Mouse (Mus musculus) kidney, embryonic 14.5 days (tissue): ENCODE measurements around the gene Gpalpp1. TPM values are rescaled to one million over a fixed set of nuclear protein-coding genes. Genes with fewer than 3 reads are reported as not detected.

ENCODE experiments used
- ATAC-seq: fragments of 200-750 bp; cut with Nextera tagmentation; 2 replicates; pipeline ENCODE4 v1.8.0; 2017; ENCODE audit warnings: moderate number of reproducible peaks, mild to moderate bottlenecking, moderate TSS enrichment, moderate library complexity; ENCODE audit not compliant: low FRiP score, low TSS enrichment
- H3K27ac ChIP-seq: fragments of 300-500 bp; sonication (generic); 2 replicates; pipeline ENCODE4 v1.5.1; 2014; ENCODE audit warnings: low read depth, mild to moderate bottlenecking, low read length, moderate library complexity, mixed read lengths
- H3K27me3 ChIP-seq: fragments of 300-500 bp; sonication (generic); 2 replicates; pipeline ENCODE4 v1.6.1; 2014; ENCODE audit warnings: mild to moderate bottlenecking, low read length; ENCODE audit not compliant: control insufficient read depth, insufficient read depth
- H3K36me3 ChIP-seq: fragments of 300-500 bp; sonication (generic); 2 replicates; pipeline ENCODE4 v1.6.1; 2014; ENCODE audit warnings: low read length, mixed read lengths; ENCODE audit not compliant: control insufficient read depth, insufficient read depth
- H3K4me1 ChIP-seq: fragments of 300-500 bp; sonication (generic); 2 replicates; pipeline ENCODE4 v1.6.1; 2014; ENCODE audit warnings: low read length, mixed read lengths; ENCODE audit not compliant: control insufficient read depth, insufficient read depth
- H3K4me2 ChIP-seq: fragments of 300-500 bp; sonication (generic); replicated peaks from 2 replicates; pipeline ENCODE4 v1.6.1; 2014; ENCODE audit warnings: low read depth, mild to moderate bottlenecking, low read length
- H3K4me3 ChIP-seq: fragments of 300-500 bp; sonication (generic); 2 replicates; pipeline ENCODE4 v1.5.1; 2014; ENCODE audit warnings: mild to moderate bottlenecking, low read length
- H3K9ac ChIP-seq: fragments of 300-500 bp; sonication (generic); 2 replicates; pipeline ENCODE4 v1.6.1; 2014; ENCODE audit warnings: low read depth, mild to moderate bottlenecking, low read length, moderate library complexity
- H3K9me3 ChIP-seq: fragments of 300-500 bp; sonication (generic); 2 replicates; pipeline ENCODE4 v1.6.1; 2016; ENCODE audit warnings: low read length; ENCODE audit not compliant: control insufficient read depth
- WGBS: fragments of 180-500 bp; shearing (Covaris S2); extraction: QIAGEN DNeasy Blood & Tissue Kit; methylation state at CpG from one replicate; pipeline ENCODE4 v1.1.7; 2014; 5-methylcytosine and 5-hydroxymethylcytosine counted together
- polyA plus RNA-seq: library from polyadenylated mRNA; unstranded; fragments of >200 nt; fragmentation: Nextera tagmentation; extraction: Ambion mirVana; gene quantifications from 2 replicates; pipeline ENCODE4 v1.2.1, GENCODE M21; 2014

Gpalpp1 gene
- polyA plus RNA-seq, 1 experiment from 2014 or later = 13.3 TPM

DNA sequence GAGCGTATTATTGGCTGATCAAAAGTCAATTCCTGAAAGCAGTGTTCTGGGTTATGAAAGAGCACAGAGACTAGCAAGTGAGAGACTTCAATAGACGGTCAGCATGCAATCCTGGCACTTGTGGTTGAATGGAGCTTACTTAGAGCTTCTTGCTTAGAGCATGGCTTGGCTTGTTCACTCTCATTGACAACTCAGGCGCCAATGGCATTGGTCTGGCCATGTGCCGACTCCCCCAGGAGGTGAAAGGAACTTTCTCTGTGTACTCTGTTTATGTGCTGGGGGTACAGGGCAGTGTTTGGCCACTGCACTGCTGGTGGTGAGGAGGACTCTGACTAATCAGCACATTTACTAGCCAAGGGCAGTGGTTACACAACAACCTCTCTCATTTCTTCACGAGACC is 51.1 kb downstream of the Gpalpp1 start:
- Histone ChIP-seq H3K4me2 (no peak overlapping the region), H3K36me3 (no peaks in the 10 kb centered on the region), H3K27ac (no peak overlapping the region), H3K9ac (no peak overlapping the region), H3K9me3 (no peaks in the 10 kb centered on the region), H3K4me3 (no peak overlapping the region), H3K27me3 (no peaks in the 10 kb centered on the region), H3K4me1 (peaks cover 2% of the 10 kb centered on the region)
- no peak for ATAC-seq
- WGBS = 83% methylated on average over 5 of the region's 5 CpGs

DNA sequence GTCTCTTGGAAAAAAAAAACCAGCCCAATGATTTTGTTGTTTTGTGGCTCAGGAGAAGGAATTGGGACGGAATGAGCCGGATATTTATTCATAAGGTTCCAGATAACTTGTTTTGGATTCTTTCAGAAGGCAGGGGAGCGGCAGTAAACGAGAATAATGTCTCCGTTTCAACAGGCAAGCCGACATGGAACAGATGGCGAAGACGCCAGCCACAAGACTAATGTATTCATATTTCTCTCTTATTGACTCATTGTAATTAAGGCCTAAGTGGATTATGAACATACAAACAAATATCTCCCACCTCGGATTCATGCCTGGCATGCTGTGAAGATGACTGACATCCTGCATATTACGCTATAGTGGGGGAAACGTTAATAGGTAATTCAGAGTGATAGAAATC is 56.8 kb downstream of the Gpalpp1 start:
- no peak overlapping the region for H3K4me2 ChIP-seq
- no peaks in the 10 kb centered on the region for H3K27me3 ChIP-seq
- no peak overlapping the region for H3K9ac ChIP-seq
- no peak overlapping the region for H3K4me3 ChIP-seq
- ATAC-seq = no peak
- peaks cover 10% of the 10 kb centered on the region for H3K4me1 ChIP-seq
- 73% methylated on average over 11 of the region's 11 CpGs for WGBS
- H3K36me3 ChIP-seq = no peaks in the 10 kb centered on the region
- H3K9me3 ChIP-seq = no peaks in the 10 kb centered on the region
- no peak overlapping the region for H3K27ac ChIP-seq

DNA sequence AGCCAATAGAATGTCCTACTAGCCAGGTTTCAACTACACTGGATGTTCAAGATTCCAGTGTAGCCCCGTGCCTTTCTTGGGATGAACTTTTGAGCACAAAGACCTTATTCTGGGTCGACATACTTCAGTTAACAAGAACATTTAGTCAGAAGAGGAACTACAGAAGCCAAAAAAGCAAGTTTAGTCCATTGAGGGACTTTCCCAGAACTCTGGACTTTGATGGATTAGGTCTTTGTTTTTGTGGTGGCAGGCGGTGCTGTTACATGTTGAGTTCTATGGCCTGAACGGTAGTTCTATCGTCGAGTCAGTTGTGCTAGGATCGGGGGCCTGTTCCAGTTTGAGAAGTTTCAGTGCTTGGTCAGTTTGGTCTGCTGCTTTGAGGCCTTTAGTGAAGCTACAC is 58.6 kb downstream of the Gpalpp1 start:
- no peak overlapping the region for H3K4me3 ChIP-seq
- no peak overlapping the region for H3K27ac ChIP-seq
- H3K27me3 ChIP-seq = no peaks in the 10 kb centered on the region
- H3K36me3 ChIP-seq = no peaks in the 10 kb centered on the region
- H3K9me3 ChIP-seq = no peaks in the 10 kb centered on the region
- ATAC-seq = no peak
- no peak overlapping the region for H3K4me2 ChIP-seq
- peaks cover 10% of the 10 kb centered on the region for H3K4me1 ChIP-seq
- WGBS = 83% methylated on average over 7 of the region's 7 CpGs
- H3K9ac ChIP-seq = no peak overlapping the region

DNA sequence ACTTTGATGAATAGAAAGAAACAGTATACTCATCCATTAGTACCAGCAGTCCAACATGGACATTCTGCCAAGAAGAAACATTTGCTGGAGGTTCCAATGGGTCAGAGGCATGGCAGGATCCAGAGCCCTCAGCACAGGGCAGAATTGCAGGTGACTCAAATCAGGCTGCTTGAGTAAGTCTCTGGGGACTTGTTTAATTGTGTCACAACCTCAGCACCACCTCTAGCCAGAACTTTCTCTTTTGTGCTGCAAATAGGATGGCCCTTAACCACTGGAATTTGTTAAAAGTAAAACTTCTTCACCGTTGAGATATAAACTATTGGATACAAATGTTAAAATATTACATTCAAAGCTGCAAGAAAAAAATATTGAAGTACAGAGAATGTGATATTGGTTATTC is 64.8 kb downstream of the Gpalpp1 start:
- WGBS = 59% methylated on average over 1 of the region's 1 CpGs
- Histone ChIP-seq H3K4me2 (no peak overlapping the region), H3K4me3 (no peak overlapping the region), H3K9ac (no peak overlapping the region), H3K4me1 (0 out of 2 replicates have a peak, but pooled peaks cover 4% of the 10 kb centered on the region), H3K9me3 (no peaks in the 10 kb centered on the region), H3K27ac (no peak overlapping the region), H3K27me3 (no peaks in the 10 kb centered on the region), H3K36me3 (no peaks in the 10 kb centered on the region)
- no peak for ATAC-seq

DNA sequence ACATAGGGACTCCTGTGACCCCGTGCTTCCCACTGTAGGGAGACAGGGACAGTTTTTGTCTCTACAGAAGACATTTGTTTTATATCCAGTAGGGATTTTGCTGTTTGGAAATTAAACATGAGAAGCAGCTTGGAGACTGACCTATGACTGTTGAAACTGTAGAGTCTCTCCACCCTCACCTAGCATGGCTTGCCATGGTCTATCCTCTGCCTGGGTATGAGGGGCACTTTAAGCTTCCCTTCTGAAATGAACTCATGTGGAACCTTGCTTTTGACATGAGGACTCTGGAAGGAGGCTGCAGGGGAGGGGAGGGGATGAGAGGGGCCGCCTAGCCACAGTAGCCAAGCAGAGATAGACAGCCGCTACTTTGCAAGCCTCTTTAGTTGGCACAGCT is 66.4 kb downstream of the Gpalpp1 start:
- H3K27me3 ChIP-seq = no peaks in the 10 kb centered on the region
- H3K9me3 ChIP-seq = no peaks in the 10 kb centered on the region
- H3K27ac ChIP-seq = 0 out of 2 replicates have a peak overlapping the region, but pooled peaks have one; percentile 8
- H3K9ac ChIP-seq = no peak overlapping the region
- ATAC-seq = 0 out of 2 replicates have a peak, but pooled peaks have one; percentile 66
- no peak overlapping the region for H3K4me3 ChIP-seq
- WGBS = 48% methylated on average over 3 of the region's 3 CpGs
- 0 out of 2 replicates have a peak, but pooled peaks cover 4% of the 10 kb centered on the region for H3K4me1 ChIP-seq
- H3K36me3 ChIP-seq = no peaks in the 10 kb centered on the region
- H3K4me2 ChIP-seq = no peak overlapping the region

DNA sequence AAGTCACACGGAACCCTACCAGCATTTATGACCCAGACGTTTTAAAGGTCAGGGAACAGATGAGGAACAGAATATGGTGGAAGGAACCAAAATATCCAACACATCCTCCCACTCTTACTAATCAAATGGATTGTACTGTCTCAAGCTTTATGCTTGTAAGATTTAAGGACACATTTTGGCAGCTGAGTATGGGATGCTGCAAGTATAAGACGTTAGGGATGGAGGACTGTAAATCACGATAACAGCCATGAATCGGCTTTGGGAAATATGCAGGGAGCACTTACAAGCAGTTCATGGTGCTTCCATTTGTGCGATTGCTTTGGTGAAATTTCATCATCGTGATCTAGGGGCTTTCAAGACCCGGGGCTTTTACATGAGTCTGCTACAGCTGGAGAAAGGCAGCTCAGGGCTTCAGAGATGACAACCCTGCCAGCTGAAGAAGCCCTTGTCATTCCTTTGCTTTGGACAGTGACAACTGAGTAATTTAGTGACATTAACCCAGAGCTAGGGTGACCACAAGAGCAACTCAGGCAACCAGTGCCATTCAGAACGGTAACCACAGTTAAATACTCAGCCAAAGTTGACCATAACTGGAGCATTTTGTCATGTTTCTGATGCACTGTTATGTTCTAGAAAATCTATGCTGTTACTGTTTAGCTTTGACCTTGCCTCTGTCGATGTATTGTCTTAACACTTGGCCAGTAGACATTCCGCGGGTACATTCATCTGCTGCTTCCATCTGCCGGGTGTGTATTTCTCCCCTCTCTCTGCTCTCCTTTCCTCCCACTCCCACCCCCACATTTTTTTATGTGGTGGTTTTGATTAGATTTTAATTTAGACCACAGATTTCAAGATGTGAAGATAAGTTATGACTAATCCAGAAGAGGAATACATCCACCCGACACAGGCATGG is 67.1 kb downstream of the Gpalpp1 start:
- H3K4me3 ChIP-seq = no peak overlapping the region
- H3K9me3 ChIP-seq = no peaks in the 10 kb centered on the region
- no peak overlapping the region for H3K27ac ChIP-seq
- no peaks in the 10 kb centered on the region for H3K36me3 ChIP-seq
- 0 out of 2 replicates have a peak, but pooled peaks have one; percentile 64 for ATAC-seq
- WGBS = 47% methylated on average over 14 of the region's 14 CpGs
- no peak overlapping the region for H3K9ac ChIP-seq
- no peak overlapping the region for H3K4me2 ChIP-seq
- no peaks in the 10 kb centered on the region for H3K27me3 ChIP-seq
- 0 out of 2 replicates have a peak, but pooled peaks cover 4% of the 10 kb centered on the region for H3K4me1 ChIP-seq

Other genes with a start within 250 kb of the Gpalpp1 start
- 0.80 and 0.90 TPM in 2 replicates for gene Kctd4, start 155.8 kb downstream of the Gpalpp1 start, polyA plus RNA-seq
- 47.1 and 53.8 TPM in 2 replicates for gene Gtf2f2, start 99.9 kb downstream of the Gpalpp1 start, polyA plus RNA-seq
- 16.1 and 17.7 TPM in 2 replicates for gene Nufip1, start 131 bp upstream of the Gpalpp1 start, polyA plus RNA-seq